Mouse (Mus musculus): ENCODE results near the gene Rab11fip3.

DNA sequence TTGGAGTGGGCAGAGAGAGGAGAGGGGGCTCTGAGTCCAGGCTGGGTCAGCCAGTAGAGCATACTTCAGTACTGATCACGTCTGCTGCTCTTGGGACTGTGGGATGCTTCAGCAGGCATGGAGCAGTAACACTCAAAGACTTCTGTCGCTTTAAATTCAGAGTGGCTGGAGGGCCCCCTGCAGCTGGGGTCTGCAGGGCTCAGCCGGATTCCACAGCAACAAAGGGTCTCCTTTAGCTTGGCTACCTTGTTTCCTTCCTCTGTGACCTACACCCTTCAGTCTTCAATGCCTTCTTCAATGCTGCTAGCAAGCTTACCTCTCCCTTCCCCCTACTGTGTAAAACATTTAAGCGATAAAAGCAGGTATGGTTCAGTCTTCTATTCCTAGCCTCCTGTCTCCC, 41.7 kb upstream of the Rab11fip3 start:
- TF ChIP-seq CTCF (IDR thresholded peaks at IDR 0.05; ENCODE audit: low read depth) (no peak), EP300 (optimal IDR thresholded peaks at IDR 0.05) (no peak)
